Mouse (Mus musculus) large intestine, adult 2 months (tissue): ENCODE measurements around the gene BC030870. TPM values are rescaled to one million over a fixed set of nuclear protein-coding genes. Genes with fewer than 3 reads are reported as not detected.
"Not testable (repeated sequence)": the region's sequence is repeated elsewhere in the genome, so short reads cannot be mapped to it uniquely, and the experiment has no call there.

ENCODE experiments used
- DNase-seq: peaks from one replicate; pipeline ENCODE4 v3.0.0-alpha.2; 2012; ENCODE audit warnings: low read depth, low spot score
- WGBS: fragments of 180-500 bp; shearing (Covaris S2); methylation state at CpG from one replicate; pipeline ENCODE4 v1.1.7; 2018; 5-methylcytosine and 5-hydroxymethylcytosine counted together
- polyA plus RNA-seq: library from polyadenylated mRNA; depleted of rRNA; stranded (reverse); fragments of >200 nt; gene quantifications from 2 replicates; pipeline ENCODE4 v1.2.3, GENCODE M21; 2012; rRNA removed

Gene BC030870
- 7.6 and 10.4 TPM in 2 replicates for polyA plus RNA-seq

- 20% methylated on average over 15 of the region's 15 CpGs for WGBS
- peak; percentile 58 for DNase-seq
Observed at GRCm38 (mm10) chr8:65129199-65129788, at the start of gene BC030870. Gene BC030870, minus strand, starts transcription at chr8:65129563.

GRCm38 (mm10) chr8:65174746-65175476 is 45.5 kb upstream of the BC030870 start:
- peak; percentile 60 for DNase-seq
- 9% methylated on average over 3 of the region's 3 CpGs for WGBS

- WGBS, result 88% methylated on average over 3 of the region's 3 CpGs
- DNase-seq, result no peak
Observed at GRCm38 (mm10) chr8:65169184-65169583, 39.8 kb upstream of the BC030870 start.

- 30% methylated on average over 1 of the region's 1 CpGs for WGBS
- DNase-seq, result not testable (repeated sequence)
Observed at GRCm38 (mm10) chr8:65160676-65161075, 31.3 kb upstream of the BC030870 start.

GRCm38 (mm10) chr8:65159096-65159748 is 29.9 kb upstream of the BC030870 start:
- 46% methylated on average over 14 of the region's 14 CpGs for WGBS
- no peak for DNase-seq

GRCm38 (mm10) chr8:65157901-65158300 is 28.5 kb upstream of the BC030870 start:
- DNase-seq, result no peak
- WGBS, result 77% methylated on average over 4 of the region's 4 CpGs

GRCm38 (mm10) chr8:65138830-65139466 is 9.6 kb upstream of the BC030870 start:
- WGBS, result 57% methylated on average over 3 of the region's 3 CpGs
- DNase-seq, result no peak

- WGBS, result 23% methylated on average over 3 of the region's 3 CpGs
- DNase-seq, result no peak
Observed at GRCm38 (mm10) chr8:65126454-65126853, 2.9 kb downstream of the BC030870 start.

- 23% methylated on average over 1 of the region's 1 CpGs for WGBS
- peak; percentile 79 for DNase-seq
Observed at GRCm38 (mm10) chr8:65126014-65126413, 3.3 kb downstream of the BC030870 start.

GRCm38 (mm10) chr8:65112092-65112491 is 17.3 kb downstream of the BC030870 start:
- DNase-seq, result no peak
- WGBS, result 68% methylated on average over 6 of the region's 6 CpGs

- WGBS, result 39% methylated on average over 5 of the region's 5 CpGs
- DNase-seq, result no peak
Observed at GRCm38 (mm10) chr8:65110285-65110691, 19.1 kb downstream of the BC030870 start.

GRCm38 (mm10) chr8:65108936-65109335 is 20.4 kb downstream of the BC030870 start:
- no peak for DNase-seq
- WGBS, result 57% methylated on average over 6 of the region's 6 CpGs

GRCm38 (mm10) chr8:65107936-65108718 is 21.2 kb downstream of the BC030870 start:
- WGBS, result 84% methylated on average over 25 of the region's 25 CpGs
- no peak for DNase-seq

- 44% methylated on average over 4 of the region's 4 CpGs for WGBS
Observed at GRCm38 (mm10) chr8:65104041-65104440, 25.3 kb downstream of the BC030870 start.

GRCm38 (mm10) chr8:65103632-65104031 is 25.7 kb downstream of the BC030870 start:
- 86% methylated on average over 7 of the region's 7 CpGs for WGBS
- DNase-seq, result no peak

More at GRCm38 (mm10) chr8:65104041-65104440, 25.3 kb downstream of the BC030870 start:
- no peak for DNase-seq

- 32% methylated on average over 3 of the region's 3 CpGs for WGBS
- DNase-seq, result no peak
Observed at GRCm38 (mm10) chr8:65099735-65100134, 29.6 kb downstream of the BC030870 start.

- no peak for DNase-seq
- 38% methylated on average over 7 of the region's 7 CpGs for WGBS
Observed at GRCm38 (mm10) chr8:65097760-65098415, 31.5 kb downstream of the BC030870 start.

GRCm38 (mm10) chr8:65089781-65090180 is 39.6 kb downstream of the BC030870 start:
- no peak for DNase-seq
- WGBS, result 79% methylated on average over 7 of the region's 7 CpGs

GRCm38 (mm10) chr8:65088120-65088519 is 41.2 kb downstream of the BC030870 start:
- no peak for DNase-seq
- 93% methylated on average over 12 of the region's 12 CpGs for WGBS
